Mouse (Mus musculus): Measurements from ENCODE around the gene Wdr18.

DNA sequence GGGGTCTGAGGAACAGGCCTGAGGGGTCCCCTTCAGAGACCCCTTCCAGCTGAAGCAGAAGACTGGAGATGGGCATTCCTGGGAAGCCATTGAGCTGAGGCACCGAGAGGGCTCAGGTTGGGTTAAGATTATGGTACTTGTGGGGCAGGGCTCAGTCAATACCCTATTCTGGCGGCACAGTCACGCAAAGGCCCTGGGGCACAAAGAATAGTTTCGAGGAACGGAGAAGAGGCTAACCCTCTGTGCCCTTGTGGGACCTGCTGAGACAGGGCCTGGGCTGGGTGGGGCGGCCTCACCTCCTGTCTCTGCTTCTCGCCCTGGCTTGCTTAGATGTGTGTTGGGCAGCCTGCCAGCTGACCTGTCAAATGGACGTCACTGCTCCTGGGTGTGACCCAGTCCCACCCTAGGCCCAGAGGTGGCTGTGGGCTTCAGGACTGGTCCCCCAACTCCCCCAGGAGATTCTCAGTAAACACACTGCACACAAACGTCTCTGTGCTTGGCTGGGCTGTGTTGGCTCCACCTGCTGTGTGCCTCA lies 26.7 kb upstream of the Wdr18 start:
- TF ChIP-seq CTCF (IDR thresholded peaks at IDR 0.05; ENCODE audit: extremely low read depth, insufficient read depth, low read length) (no peak), POLR2A (IDR thresholded peaks at IDR 0.05; ENCODE audit: extremely low read depth, insufficient read depth, low read length) (no peak)

All from cortical plate, adult 2 months (tissue).